Mouse (Mus musculus): Measurements from ENCODE around the gene Trpt1.

Trpt1 gene

GRCm38 (mm10) chr19:7039088-7039720 lies 43.3 kb downstream of the Trpt1 start:
- in situ Hi-C loops (cut with MboI, MseI): loop anchor here (10.0 to 25.0 kb wide), 2 partner anchors 1698 to 1866 kb away; partner anchors contain the start of genes 1700092M07Rik, Stx5a and Wdr74

GRCm38 (mm10) chr19:7039841-7040636 lies 44.1 kb downstream of the Trpt1 start, which contains the start of gene Stip1:
Gene Stip1 (minus strand): TSS chr19:7039967.
- in situ Hi-C loops (cut with MboI, MseI): loop anchor here (10.0 to 25.0 kb wide), 2 partner anchors 1697 to 1865 kb away; partner anchors contain the start of genes 1700092M07Rik, Stx5a and Wdr74

GRCm38 (mm10) chr19:7040637-7041130 lies 44.8 kb downstream of the Trpt1 start:
- in situ Hi-C loops (cut with MboI, MseI): loop anchor here (25.0 kb wide), 1 partner anchor 1697 kb away; the partner anchor contains the start of genes 1700092M07Rik, Stx5a and Wdr74

GRCm38 (mm10) chr19:7041171-7041570 lies 45.2 kb downstream of the Trpt1 start:
- in situ Hi-C loops (cut with MboI, MseI): loop anchor here (25.0 kb wide), 1 partner anchor 1696 kb away; the partner anchor contains the start of genes 1700092M07Rik, Stx5a and Wdr74

- in situ Hi-C loops (cut with MboI, MseI): loop anchor here (25.0 kb wide), 1 partner anchor 1693 kb away; the partner anchor contains the start of genes 1700092M07Rik, Stx5a and Wdr74
Measured at GRCm38 (mm10) chr19:7044279-7044678, 48.3 kb downstream of the Trpt1 start.

GRCm38 (mm10) chr19:7044706-7045105 lies 48.8 kb downstream of the Trpt1 start:
- in situ Hi-C loops (cut with MboI, MseI): loop anchor here (25.0 kb wide), 1 partner anchor 1693 kb away; the partner anchor contains the start of genes 1700092M07Rik, Stx5a and Wdr74
